Mouse (Mus musculus) testis, adult 2 months (tissue): ENCODE measurements around the gene Tfrc.

Source experiments
- CTCF ChIP-seq: fragments of 200-500 bp; IDR thresholded peaks from 2 replicates; pipeline ENCODE4 v1.5.1; 2012; ENCODE audit warnings: low read depth, mild to moderate bottlenecking, inconsistent platforms, low read length, moderate library complexity; ENCODE audit not compliant: control insufficient read depth, insufficient read depth, insufficient replicate concordance
- POLR2A ChIP-seq: fragments of 200-500 bp; IDR thresholded peaks from 2 replicates; pipeline ENCODE4 v1.6.1; 2012; ENCODE audit warnings: low read depth, mild to moderate bottlenecking, inconsistent platforms, low read length, moderate library complexity; ENCODE audit not compliant: control insufficient read depth

- TF ChIP-seq CTCF = no peak
- no peak for TF ChIP-seq POLR2A
Measured at GRCm38 (mm10) chr16:32656794-32657193, 48.1 kb downstream of the Tfrc start.
